Mouse (Mus musculus) ES-E14 (cell line): ENCODE results near the gene Trpc4.

Experiments
- CHD2 ChIP-seq: IDR thresholded peaks from 2 replicates; pipeline ENCODE4 v1.6.1; 2014; ENCODE audit warnings: mild to moderate bottlenecking, low read depth, low read length, inconsistent platforms
- HCFC1 ChIP-seq: IDR thresholded peaks from 2 replicates; pipeline ENCODE4 v1.6.1; 2012; ENCODE audit warnings: low read length, inconsistent platforms, borderline replicate concordance; ENCODE audit not compliant: insufficient read depth
- MAFK ChIP-seq: IDR thresholded peaks from 2 replicates; pipeline ENCODE4 v1.6.1; 2014; ENCODE audit warnings: mild to moderate bottlenecking, low read depth, low read length, inconsistent platforms; ENCODE audit not compliant: insufficient read depth

GRCm38 (mm10) chr3:54310604-54311003, 154.8 kb downstream of the Trpc4 start:
- TF ChIP-seq MAFK (no peak), HCFC1 (no peak), CHD2 (no peak)
